Mouse (Mus musculus) ES-E14 (cell line): ENCODE data around the gene Ccnf. TPM values are rescaled to one million over a fixed set of nuclear protein-coding genes. Genes with fewer than 3 reads are reported as not detected.

Source experiments
- DNase-seq: peaks from one replicate; pipeline ENCODE4 v3.0.0-alpha.2; 2013; ENCODE audit warnings: low read depth, low spot score
- H3K27ac ChIP-seq: 2 replicates; pipeline ENCODE4 v1.5.1; 2012; ENCODE audit warnings: low read depth, mild to moderate bottlenecking, low read length, moderate library complexity, mixed read lengths; ENCODE audit not compliant: poor library complexity, insufficient read depth, severe bottlenecking
- H3K36me3 ChIP-seq: 2 replicates; pipeline ENCODE4 v1.6.1; 2012; ENCODE audit warnings: mild to moderate bottlenecking, low read length, moderate library complexity, mixed read lengths; ENCODE audit not compliant: control insufficient read depth, poor library complexity, insufficient read depth, severe bottlenecking
- H3K4me1 ChIP-seq, 2 experiments: fragments of 150-350 bp in 1 of 2; sonication (generic) in 1 of 2; 2 replicates each; pipeline ENCODE4 v1.6.1; 2012; ENCODE audit warnings: low read length in 2 of 2, mild to moderate bottlenecking in 1 of 2, mixed read lengths in 1 of 2; ENCODE audit not compliant: control insufficient read depth in 2 of 2, insufficient read depth in 2 of 2, poor library complexity in 1 of 2
- H3K4me3 ChIP-seq, 2 experiments: fragments of 150-350 bp in 1 of 2; sonication (generic) in 1 of 2; 2 replicates each; pipeline ENCODE4 v1.5.1; 2012; ENCODE audit warnings: low read length in 2 of 2, low read depth in 1 of 2, mild to moderate bottlenecking in 1 of 2, mixed read lengths in 1 of 2; ENCODE audit not compliant: insufficient read depth in 1 of 2, poor library complexity in 1 of 2, severe bottlenecking in 1 of 2
- H3K9ac ChIP-seq: 2 replicates; pipeline ENCODE4 v1.6.1; 2012; ENCODE audit warnings: low read depth, mild to moderate bottlenecking, low read length, mixed read lengths; ENCODE audit not compliant: poor library complexity, insufficient read depth, severe bottlenecking
- H3K9me3 ChIP-seq: fragments of 150-350 bp; sonication (generic); 2 replicates; pipeline ENCODE4 v1.6.1; 2012; ENCODE audit warnings: low read depth, mild to moderate bottlenecking, low read length; ENCODE audit not compliant: control insufficient read depth, insufficient read depth
- CHD2 ChIP-seq: IDR thresholded peaks from 2 replicates; pipeline ENCODE4 v1.6.1; 2014; ENCODE audit warnings: mild to moderate bottlenecking, low read depth, low read length, inconsistent platforms
- HCFC1 ChIP-seq: IDR thresholded peaks from 2 replicates; pipeline ENCODE4 v1.6.1; 2012; ENCODE audit warnings: low read length, inconsistent platforms, borderline replicate concordance; ENCODE audit not compliant: insufficient read depth
- MAFK ChIP-seq: IDR thresholded peaks from 2 replicates; pipeline ENCODE4 v1.6.1; 2014; ENCODE audit warnings: mild to moderate bottlenecking, low read depth, low read length, inconsistent platforms; ENCODE audit not compliant: insufficient read depth
- ZC3H11A ChIP-seq: IDR thresholded peaks from 2 replicates; pipeline ENCODE4 v1.6.1; 2012; ENCODE audit warnings: low read depth, mild to moderate bottlenecking, inconsistent platforms, low read length, borderline replicate concordance
- ZNF384 ChIP-seq: IDR thresholded peaks from 2 replicates; pipeline ENCODE4 v1.6.1; 2012; ENCODE audit warnings: low read depth, low read length, inconsistent platforms
- in situ Hi-C, 2 experiments: fragments of 600-800 bp; cut with MboI; formaldehyde crosslinking; loops; one replicate each; pipeline ENCODE4 v1.15.1; 2025; ENCODE audit warnings: low sequenced_read_pairs in 2 of 2, inconsistent platforms in 1 of 2; ENCODE audit not compliant: unreplicated experiment in 2 of 2
- total RNA-seq: library from RNA; depleted of rRNA; stranded (reverse); fragments of 300-350 nt; gene quantifications from 2 replicates; pipeline ENCODE4 v1.2.3, GENCODE M21; 2012

Gene Ccnf
- total RNA-seq, 1 experiment = 143 TPM

GRCm38 (mm10) chr17:24195349-24195748 is 55.9 kb downstream of the Ccnf start:
- H3K4me3 ChIP-seq = no peak overlapping the region
- H3K27ac ChIP-seq = no peak overlapping the region
- peaks cover 4 to 35% of the 10 kb centered on the region in 2 experiments; a peak in 3 of 4 replicates for H3K4me1 ChIP-seq
- DNase-seq = no peak
- H3K9ac ChIP-seq = no peak overlapping the region
- no peaks in the 10 kb centered on the region for H3K9me3 ChIP-seq
- no peak for TF ChIP-seq ZNF384
- TF ChIP-seq MAFK = no peak
- TF ChIP-seq HCFC1 = no peak
- TF ChIP-seq ZC3H11A = no peak
- no peak for TF ChIP-seq CHD2
- H3K36me3 ChIP-seq = no peaks in the 10 kb centered on the region
- in situ Hi-C loops = no loop called here

DNA sequence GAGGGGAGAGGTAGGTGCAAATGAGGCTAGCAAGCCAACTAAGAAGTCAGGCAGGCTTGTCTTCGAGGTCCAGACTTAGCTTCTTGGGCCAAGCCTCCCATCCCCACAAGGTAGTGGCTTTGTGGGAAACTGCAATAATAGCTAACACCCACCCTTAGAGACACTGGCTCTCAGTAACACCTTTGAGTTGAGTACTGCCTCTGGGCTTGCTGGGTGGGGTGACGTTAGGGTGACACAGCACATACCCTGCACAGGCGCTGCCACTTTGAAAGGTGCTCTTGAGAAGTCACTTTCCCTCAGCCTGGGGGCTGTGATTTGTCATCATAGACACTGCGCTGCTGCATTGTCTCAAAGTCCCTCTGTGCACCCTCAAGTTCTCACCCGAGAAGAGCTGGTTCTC is 57.5 kb downstream of the Ccnf start:
- Histone ChIP-seq H3K36me3 (no peaks in the 10 kb centered on the region), H3K9ac (no peak overlapping the region), H3K27ac (no peak overlapping the region), H3K4me3 (no peak overlapping the region), H3K4me1 (peaks cover 4 to 25% of the 10 kb centered on the region in 2 experiments; a peak in 3 of 4 replicates), H3K9me3 (no peaks in the 10 kb centered on the region)
- DNase-seq = no peak
- in situ Hi-C loops = no loop called here
- TF ChIP-seq MAFK = no peak
- TF ChIP-seq ZNF384 = no peak
- TF ChIP-seq CHD2 = no peak
- no peak for TF ChIP-seq HCFC1
- TF ChIP-seq ZC3H11A = no peak

GRCm38 (mm10) chr17:24193268-24193667 is 58.0 kb downstream of the Ccnf start:
- in situ Hi-C loops = no loop called here

DNA sequence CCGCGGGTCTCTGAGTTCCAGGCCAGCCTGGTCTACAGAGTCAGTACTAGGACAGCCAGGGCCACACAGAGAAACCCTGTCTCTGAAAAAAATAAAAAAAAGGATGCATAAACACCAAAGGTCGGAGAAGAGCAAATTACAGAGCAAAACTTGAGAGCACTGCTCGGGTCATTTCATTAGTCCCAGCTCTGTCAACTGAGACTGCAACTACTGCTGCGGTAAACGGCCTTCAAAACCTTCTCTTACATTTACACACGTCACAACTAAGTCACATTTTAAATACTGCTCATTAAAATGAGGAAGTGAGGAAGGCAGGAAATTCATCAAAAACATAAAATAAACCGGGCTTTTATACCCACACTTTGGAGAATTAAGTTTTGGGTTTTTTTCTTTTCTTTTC is 58.4 kb downstream of the Ccnf start:
- Histone ChIP-seq H3K9me3 (no peaks in the 10 kb centered on the region), H3K36me3 (0 out of 2 replicates have a peak, but pooled peaks cover 2% of the 10 kb centered on the region), H3K27ac (no peak overlapping the region), H3K4me1 (peaks cover 4 to 23% of the 10 kb centered on the region in 2 experiments; a peak in 3 of 4 replicates), H3K9ac (no peak overlapping the region), H3K4me3 (no peak overlapping the region)
- in situ Hi-C loops = no loop called here
- TF ChIP-seq MAFK = no peak
- no peak for TF ChIP-seq HCFC1
- no peak for TF ChIP-seq ZNF384
- TF ChIP-seq CHD2 = no peak
- TF ChIP-seq ZC3H11A = no peak
- DNase-seq = no peak

More at GRCm38 (mm10) chr17:24193268-24193667, 58.0 kb downstream of the Ccnf start:
- no peak overlapping the region for H3K4me3 ChIP-seq
- DNase-seq = no peak
- no peak for TF ChIP-seq ZNF384
- no peak for TF ChIP-seq ZC3H11A
- TF ChIP-seq HCFC1 = no peak
- TF ChIP-seq MAFK = no peak
- no peak for TF ChIP-seq CHD2
- no peak overlapping the region for H3K9ac ChIP-seq
- no peaks in the 10 kb centered on the region for H3K9me3 ChIP-seq
- H3K27ac ChIP-seq = no peak overlapping the region
- peaks cover 4 to 25% of the 10 kb centered on the region in 2 experiments; a peak in 3 of 4 replicates for H3K4me1 ChIP-seq
- no peaks in the 10 kb centered on the region for H3K36me3 ChIP-seq

GRCm38 (mm10) chr17:24191481-24191880 is 59.8 kb downstream of the Ccnf start:
- H3K9ac ChIP-seq = no peak overlapping the region
- DNase-seq = no peak
- in situ Hi-C loops = no loop called here
- H3K27ac ChIP-seq = no peak overlapping the region
- TF ChIP-seq CHD2 (no peak), ZNF384 (no peak), MAFK (no peak), ZC3H11A (no peak), HCFC1 (no peak)
- no peaks in the 10 kb centered on the region for H3K9me3 ChIP-seq
- 0 out of 2 replicates have a peak, but pooled peaks cover 2% of the 10 kb centered on the region for H3K36me3 ChIP-seq
- peaks cover 4 to 10% of the 10 kb centered on the region in 2 experiments; a peak in 3 of 4 replicates for H3K4me1 ChIP-seq
- H3K4me3 ChIP-seq = no peak overlapping the region
